Mouse (Mus musculus): Measurements from ENCODE around the gene Supt7l.

Gene Supt7l

GRCm38 (mm10) chr5:31492031-31492430 is 35.6 kb downstream of the Supt7l start:
- no peak for DNase-seq (ENCODE audit: low read depth, low spot score)

- no peak for DNase-seq (ENCODE audit: low read depth, low spot score)
These were observed 38.4 kb downstream of the Supt7l start for GRCm38 (mm10) chr5:31489116-31489769.

GRCm38 (mm10) chr5:31487889-31488288 is 39.7 kb downstream of the Supt7l start:
- DNase-seq (ENCODE audit: low read depth, low spot score): peak; percentile 47

GRCm38 (mm10) chr5:31485440-31485839 is 42.2 kb downstream of the Supt7l start, which contains the start of gene 4930548H24Rik:
4930548H24Rik (plus strand) TSS chr5:31485740.
- DNase-seq (ENCODE audit: low read depth, low spot score): no peak

- DNase-seq (ENCODE audit: low read depth, low spot score): no peak
These were observed 47.1 kb downstream of the Supt7l start for GRCm38 (mm10) chr5:31480536-31480935.

GRCm38 (mm10) chr5:31470334-31470733 is 57.3 kb downstream of the Supt7l start:
- DNase-seq (ENCODE audit: low read depth, low spot score): peak; percentile 55

- DNase-seq (ENCODE audit: low read depth, low spot score): no peak
These were observed 57.9 kb downstream of the Supt7l start for GRCm38 (mm10) chr5:31469711-31470110.

- DNase-seq (ENCODE audit: low read depth, low spot score): peak; percentile 40
These were observed 59.8 kb downstream of the Supt7l start for GRCm38 (mm10) chr5:31467798-31468197.
